Mouse (Mus musculus) lung, postnatal 36 days (tissue): ENCODE measurements around the gene Lefty2.
"Not testable (repeated sequence)": the region's sequence is repeated elsewhere in the genome, so short reads cannot be mapped to it uniquely, and the experiment has no call there.

Experiments used
- DNase-seq: peaks from one replicate; pipeline ENCODE4 v3.0.0; 2022; ENCODE audit warnings: mixed read lengths

Gene Lefty2

GRCm38 (mm10) chr1:180936610-180937398, 43.9 kb downstream of the Lefty2 start:
- peak; percentile 66 for DNase-seq

- DNase-seq: not testable (repeated sequence)
Measured at GRCm38 (mm10) chr1:180937631-180938030, 44.7 kb downstream of the Lefty2 start.

GRCm38 (mm10) chr1:180938781-180939180, 45.9 kb downstream of the Lefty2 start:
- DNase-seq: not testable (repeated sequence)

- no peak for DNase-seq
Measured at GRCm38 (mm10) chr1:180940776-180941460, 48.0 kb downstream of the Lefty2 start.

GRCm38 (mm10) chr1:180941726-180942125, 48.8 kb downstream of the Lefty2 start:
- no peak for DNase-seq

- peak; percentile 93 for DNase-seq
Measured at GRCm38 (mm10) chr1:180942166-180943031, 49.5 kb downstream of the Lefty2 start, which contains the start of gene Tmem63a. Gene Tmem63a, plus strand, starts transcription at chr1:180942344.

- no peak for DNase-seq
Measured at GRCm38 (mm10) chr1:180943032-180943644, 50.2 kb downstream of the Lefty2 start.

GRCm38 (mm10) chr1:180943896-180944295, 51.0 kb downstream of the Lefty2 start:
- no peak for DNase-seq

- DNase-seq: peak; percentile 60
Measured at GRCm38 (mm10) chr1:180944553-180944952, 51.6 kb downstream of the Lefty2 start.

- peak; percentile 77 for DNase-seq
Measured at GRCm38 (mm10) chr1:180945001-180945980, 52.4 kb downstream of the Lefty2 start.

GRCm38 (mm10) chr1:180946448-180946847, 53.5 kb downstream of the Lefty2 start:
- no peak for DNase-seq
